Mouse (Mus musculus) urinary bladder, postnatal 4 days (tissue): ENCODE measurements around the gene A530016L24Rik.

Source experiments
- DNase-seq, 2 experiments: peaks; one replicate each; pipeline ENCODE4 v3.0.0; 2021 to 2022; ENCODE audit warnings: low spot score in 2 of 2

The A530016L24Rik gene

DNA sequence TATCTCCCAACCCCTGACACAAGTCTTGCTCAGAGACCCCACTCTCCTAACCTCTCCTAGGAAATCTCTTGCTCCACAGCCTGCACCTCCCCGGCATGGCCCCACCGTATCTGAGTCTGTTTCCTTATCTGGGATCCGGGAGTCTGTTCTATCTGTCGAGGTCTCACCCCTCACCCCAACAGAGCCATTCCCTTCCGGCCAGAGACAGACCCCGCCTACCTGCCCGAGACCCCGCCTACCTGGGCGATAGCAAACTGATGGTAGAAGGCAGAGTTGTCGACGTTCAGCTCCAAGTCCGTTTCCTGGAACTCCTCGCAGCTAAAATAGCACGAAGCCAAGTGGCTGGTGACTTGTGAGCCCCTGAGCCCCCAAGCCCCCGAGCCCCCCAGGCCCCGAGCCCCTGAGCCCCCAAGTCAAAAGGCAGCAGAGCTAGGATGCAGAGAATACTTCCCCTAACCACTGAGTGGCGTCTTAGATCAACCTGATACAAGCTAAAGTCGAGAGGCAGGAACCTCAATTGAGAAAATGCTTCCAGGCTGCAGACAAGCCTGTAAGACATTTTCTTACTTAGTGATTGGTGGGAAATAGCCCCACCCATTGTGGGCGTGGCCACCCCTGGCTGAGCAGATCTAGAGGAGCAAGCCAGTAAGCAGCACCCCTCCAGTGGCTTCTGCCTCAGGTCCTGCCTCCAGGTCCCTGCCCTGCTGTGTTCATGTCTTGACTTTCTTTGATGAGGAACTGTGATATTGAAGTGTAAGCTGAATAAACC is 13.9 kb downstream of the A530016L24Rik start:
- DNase-seq, result no peak

DNA sequence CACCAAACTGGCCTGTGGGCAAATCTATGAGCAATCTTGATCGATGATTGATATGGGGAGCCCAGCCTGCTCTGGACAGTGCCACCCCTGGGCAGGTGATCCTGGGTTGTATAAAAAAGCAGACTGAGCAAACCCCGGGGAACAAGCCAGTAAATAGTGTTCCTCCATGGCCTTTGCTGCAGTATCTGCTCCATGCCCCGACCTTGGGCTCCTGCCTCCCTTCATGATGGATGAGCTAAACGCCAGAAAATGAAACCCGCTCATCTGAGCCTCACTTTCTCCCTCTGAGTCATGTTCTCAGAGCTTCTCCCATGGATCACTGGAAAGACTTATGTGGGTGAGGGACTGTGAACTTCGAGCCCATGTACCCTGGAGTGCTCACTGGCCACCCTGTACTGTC is 17.0 kb downstream of the A530016L24Rik start:
- DNase-seq, result no peak

DNA sequence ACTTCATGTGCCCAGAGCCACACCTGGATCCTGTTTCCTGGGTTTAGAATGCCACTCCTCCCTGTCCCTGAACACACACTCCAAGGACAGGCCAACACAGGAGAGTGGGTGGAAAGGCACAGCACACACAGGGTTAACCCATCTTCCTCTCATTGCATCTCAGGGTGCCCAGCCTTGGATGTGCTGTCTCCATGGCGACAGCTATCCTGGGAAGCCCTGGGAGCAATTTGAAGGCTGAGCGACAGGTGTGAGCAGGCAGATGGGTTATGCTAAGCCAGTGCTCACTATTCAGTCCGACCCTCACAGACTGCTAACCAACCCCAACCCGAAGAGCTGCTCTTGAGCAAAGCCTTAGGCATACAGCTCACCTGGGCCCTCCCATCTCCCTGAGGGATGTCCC is 18.0 kb downstream of the A530016L24Rik start:
- DNase-seq, result no peak

DNA sequence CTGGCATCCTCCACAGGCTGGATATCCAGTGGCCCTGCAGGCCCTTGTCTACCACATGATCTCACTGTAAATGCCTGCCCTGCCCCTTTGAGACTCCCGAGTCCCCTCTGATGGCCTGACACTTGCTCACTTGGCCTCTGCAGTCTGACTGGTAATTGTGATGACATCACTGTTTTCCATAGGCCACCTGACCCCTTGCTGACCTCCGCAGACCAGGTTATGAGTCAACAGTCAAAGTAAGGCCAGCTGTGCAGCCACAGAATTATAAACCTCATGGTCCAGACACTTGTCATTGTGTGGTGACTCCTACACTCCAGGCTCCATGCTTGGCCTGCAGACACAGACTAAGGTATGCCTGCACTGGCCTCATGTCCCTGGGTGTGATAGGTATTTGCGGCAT is 18.7 kb downstream of the A530016L24Rik start:
- DNase-seq, result no peak

DNA sequence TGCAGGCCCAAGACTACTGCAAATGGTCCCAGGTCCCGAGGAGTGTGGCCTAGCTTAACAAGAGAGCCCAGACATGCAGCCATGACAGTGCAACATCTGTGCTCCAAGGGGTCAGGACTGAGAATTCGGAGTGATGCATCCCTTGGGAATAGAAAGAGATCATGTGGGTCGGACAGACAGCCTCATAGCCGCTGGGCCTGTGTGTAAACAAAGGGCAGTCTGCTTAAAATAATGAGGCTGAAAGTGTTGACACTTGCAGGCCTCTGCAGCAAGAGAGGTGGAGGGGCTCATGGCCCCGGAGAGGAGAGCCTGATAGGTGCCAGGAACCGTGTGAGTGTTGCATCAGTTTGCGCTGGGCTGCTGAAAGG is 21.1 kb downstream of the A530016L24Rik start:
- no peak for DNase-seq

DNA sequence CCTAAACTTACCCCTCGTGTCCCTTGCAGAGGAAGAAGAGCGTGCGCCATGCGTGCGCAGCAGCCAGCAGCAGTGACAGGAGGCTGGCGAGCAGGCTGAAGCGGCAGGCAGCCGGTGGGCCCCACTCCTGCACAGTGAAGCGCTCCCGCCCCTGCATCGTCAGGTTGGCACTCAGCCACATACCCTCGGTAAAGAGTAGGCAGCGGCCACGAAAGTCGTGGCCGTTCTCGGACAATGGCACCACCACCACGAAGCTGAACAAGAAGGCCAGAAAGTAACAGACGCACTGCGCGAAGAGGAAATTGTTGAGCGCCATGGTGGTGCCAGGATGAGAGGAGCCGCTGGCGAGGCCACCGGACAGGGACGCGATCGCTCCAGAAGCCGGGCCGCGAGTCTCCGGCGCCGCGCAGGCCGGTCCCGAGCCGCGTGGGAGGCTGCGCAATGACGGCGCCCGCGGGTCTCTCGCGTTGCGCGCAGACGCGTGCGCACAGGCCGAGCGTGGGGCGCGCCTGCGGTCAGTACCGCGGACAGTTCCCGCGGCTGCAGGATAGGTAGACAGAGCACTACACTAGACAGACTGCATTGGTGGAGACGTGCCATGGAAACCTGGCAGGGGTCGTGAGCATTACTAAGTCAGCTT is 21.6 kb downstream of the A530016L24Rik start:
- DNase-seq, result no peak

DNA sequence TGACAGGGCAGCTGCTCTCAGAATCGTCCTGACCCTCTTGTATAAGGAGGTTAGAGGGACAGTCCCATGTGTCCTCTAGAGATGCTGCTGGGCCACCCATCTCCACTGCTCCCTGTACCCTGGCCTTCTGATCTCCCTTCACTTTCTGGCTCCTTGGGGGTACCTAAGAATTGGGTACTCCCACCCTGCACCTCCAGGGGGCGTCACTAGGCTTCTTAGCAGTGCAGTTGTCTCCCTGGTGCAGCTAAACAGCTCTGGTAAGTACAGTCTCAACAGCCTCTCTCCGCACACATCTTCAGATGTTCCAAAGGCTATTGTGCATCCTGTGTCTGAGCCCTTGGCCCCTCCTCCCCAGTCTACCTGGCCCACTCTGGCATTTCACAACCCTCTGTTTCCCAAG is 25.6 kb downstream of the A530016L24Rik start:
- DNase-seq, result no peak

DNA sequence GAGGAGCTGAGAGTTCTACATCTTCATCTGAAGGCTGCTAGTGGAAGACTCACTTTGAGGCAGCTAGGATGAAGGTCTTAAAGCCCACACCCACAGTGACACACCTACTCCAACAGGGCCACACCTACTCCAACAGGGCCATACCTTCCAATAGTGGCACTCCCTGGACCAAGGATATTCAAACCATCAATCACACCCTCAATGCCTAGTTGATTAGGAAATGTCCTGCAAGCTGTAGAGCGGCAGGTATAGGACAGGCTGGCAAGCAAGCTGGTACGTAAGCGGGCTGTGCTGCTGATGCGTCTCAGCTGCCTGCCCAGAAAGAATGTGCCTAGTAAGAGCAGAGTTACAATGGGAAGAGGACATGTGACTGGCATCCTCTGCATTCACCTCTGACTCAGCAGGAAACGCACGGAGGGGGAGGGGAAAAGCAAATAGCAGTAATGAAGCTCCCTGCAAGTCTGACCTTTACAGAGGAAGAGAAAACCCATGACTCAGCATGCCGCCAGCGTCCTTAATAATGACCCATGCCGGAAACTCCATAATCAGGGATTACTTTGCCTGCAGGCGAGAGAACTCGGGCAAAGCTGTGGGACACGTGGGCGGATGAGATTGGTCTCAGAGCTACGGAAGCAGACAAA is 27.6 kb downstream of the A530016L24Rik start, which contains the start of gene Tmem179:
Gene Tmem179 (minus strand): TSS at position 51 of the 641 bp plus-strand sequence.
- DNase-seq, result no peak

DNA sequence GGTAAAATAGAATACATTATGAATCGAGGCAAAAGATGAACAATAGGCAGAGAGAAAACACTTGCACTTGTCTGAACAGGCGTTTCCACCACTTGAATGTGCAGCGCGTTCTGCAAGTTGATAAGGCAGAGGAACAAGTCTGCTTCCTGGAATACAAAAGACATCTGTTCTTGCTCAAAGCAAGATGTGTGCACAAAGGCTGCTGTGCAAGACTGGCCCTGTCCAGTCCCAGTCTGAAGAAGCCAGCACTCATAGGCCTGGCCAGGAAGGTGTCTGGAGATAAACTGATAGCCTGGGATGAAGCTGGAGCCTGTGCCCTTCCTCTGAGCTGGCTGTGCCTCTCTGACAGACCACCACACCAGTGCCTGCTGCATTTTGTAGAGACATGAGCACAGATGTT is 28.9 kb downstream of the A530016L24Rik start:
- no peak for DNase-seq

DNA sequence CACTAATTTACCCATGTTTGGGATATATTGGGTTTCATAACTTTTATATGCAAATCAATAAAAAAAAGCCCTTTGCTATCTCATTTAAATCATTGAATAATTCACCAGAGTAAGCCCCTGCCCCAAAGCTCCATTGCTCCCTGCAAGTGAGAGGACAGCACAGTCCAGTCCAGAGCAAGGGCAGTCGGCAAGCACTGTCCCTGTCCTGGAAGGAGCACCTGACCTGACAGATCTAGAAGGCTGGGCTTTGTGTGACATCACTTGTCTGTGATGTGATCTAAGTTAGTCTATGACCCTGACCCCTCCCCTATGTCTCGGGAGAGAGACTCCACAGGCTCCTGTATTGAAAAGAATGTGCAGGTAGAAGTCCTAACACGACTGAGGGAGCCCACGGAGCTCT is 44.5 kb downstream of the A530016L24Rik start:
- no peak for DNase-seq

DNA sequence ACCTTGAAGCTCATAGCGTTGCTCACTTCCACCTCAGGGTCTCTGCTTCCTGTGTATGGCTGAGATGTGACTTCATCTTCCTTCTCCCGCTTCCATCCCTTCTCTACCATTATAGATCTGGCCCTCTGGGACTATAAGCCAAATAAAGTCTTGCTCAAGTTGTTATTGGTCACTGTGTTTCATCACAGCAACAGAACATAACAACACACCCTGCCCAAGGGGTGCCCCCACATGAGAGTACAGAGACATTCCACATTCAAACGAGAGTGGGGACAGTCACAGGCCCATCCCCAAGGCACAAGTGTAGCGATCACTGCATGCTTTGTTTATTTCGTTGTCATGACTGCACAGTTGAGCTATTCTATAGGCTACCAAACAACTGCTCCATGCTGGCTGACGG is 48.0 kb downstream of the A530016L24Rik start:
- DNase-seq, result no peak

DNA sequence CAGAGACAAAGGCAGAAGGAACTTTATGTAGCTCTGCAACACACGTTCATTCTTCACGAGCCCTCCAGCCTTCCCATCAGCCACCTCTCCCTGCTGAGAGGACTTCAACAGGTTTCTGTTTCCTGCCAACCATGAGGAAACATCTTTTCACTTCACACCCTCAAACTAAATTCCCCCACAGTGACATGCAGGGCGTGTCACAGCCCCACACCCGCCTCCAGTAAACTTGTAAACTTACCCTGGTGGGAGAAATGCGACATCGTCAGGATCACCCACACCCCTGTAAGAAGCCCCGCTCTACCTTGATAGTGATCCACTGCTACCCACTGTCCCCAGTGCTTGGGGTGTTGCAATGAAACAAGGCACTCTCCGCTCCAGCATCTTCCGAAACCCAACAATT is 49.1 kb downstream of the A530016L24Rik start:
- DNase-seq, result no peak

DNA sequence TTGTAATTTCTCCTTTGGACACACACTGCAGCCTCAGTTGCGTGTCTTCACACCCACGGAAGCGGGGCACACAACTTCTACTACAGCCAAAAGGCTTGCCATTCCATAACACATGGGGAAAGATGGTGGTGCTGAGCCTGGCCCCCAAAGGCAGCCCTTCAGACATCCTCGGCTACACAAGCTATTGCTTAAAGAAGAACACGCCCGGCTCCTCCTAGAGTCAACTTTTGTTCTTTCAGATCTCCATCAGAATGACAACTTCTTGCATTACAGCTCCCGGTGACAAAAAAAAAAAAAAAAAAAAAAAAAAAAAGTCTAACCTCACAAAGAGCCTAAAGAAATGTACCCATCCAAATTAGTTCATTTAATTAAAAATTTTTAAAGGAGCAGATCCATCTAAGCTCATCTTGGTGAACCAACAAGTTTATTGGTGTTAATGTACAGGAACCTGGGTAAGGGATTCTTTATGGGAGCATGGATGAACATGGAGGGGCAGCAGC is 50.3 kb downstream of the A530016L24Rik start:
- no peak for DNase-seq

DNA sequence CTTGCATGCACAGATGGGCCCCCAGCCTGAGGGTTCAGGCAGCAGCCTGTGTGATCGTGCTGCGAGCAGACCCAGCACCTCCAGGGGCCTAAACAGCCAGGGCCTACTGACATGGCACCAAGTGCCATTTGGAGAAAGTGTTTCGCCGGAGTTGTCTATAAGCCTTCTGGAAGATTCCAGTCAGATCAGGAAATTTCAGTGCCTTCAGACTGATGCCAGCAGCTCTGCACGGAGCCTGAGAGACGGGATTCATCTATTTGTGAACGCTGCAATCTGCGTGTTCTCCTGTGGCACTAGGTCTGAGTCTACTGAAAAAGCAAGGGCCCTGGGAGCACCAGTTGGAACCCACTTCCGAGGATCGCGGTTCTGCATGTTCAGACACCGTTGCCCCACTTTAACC is 51.1 kb downstream of the A530016L24Rik start:
- DNase-seq, result no peak

DNA sequence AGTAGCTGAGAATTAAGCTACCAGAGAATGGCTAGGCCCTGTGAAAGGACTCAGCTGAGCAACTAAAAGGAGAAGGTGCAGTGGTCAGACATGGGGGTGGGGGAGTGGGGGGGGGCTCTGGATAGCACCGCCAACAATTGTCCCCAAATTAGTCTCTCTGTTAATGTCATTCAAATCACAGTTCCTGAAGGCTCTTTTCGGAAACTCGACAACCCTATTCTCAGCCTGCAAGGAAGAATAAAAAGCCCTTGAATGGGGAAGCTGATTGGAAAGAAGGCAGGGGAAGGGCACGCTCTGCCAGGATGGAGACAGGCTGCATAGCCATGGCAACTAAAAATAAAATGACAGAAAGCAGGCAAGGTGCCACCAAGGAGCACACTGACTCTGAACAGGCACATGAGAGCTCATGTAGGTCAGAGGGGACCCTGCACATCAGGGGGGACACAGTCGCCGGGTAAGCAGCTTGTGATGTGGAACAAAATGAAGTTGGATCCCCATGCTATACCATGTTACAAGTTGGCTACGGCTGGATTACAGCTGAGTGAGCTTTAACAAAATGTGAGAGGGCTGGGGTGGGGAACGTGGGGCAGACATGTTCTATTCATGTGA is 52.3 kb downstream of the A530016L24Rik start:
- DNase-seq, result no peak

DNA sequence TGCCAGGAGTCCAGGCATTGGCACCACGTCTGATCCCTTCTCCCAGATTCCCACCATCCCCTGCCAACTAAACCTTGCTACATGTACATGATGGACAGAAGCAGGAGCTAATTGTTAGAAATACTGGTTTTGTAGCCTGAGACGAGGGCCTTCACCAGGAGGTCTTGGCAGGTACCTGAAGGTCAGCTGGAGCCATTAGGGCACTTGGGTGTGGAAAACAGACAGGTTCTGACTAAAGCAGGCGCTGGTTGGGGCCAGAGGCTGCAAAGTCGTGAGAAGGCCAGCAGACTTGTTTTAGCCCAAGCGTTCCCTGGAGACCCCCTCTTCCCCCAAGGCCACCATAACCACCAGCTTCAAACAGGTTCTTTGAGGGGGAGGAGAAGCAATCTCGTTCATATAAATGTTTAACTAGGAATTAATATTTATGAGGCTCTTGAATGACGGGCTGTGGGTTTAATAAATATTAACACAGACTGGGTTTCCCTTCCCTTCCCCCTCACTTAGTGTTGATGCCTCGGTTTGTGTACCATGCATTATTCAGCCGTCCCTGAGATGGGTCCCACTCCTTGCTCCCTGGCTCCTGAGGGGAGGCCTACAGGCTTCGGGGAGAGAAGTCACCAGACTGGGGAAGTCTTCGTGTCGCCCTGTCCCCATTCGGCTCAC is 53.1 kb downstream of the A530016L24Rik start:
- no peak for DNase-seq

DNA sequence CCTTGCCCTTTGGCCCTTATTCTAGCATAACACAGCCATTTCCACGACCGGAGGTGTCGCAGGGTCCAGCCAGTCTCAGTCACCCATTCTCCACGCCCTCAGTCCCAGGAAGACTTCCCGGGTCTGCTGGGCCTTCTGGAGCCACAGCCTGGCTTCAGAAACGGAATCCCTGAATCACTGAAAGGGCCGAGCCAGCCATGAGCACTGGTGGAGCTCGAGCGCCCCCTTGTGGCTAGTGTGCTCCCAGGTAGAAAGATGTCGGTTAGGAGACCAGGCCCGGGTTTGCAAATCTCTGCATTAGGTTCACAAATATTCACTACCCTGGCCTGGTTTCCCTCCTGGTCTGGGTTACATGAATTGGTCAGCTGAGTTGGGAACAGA is 53.7 kb downstream of the A530016L24Rik start:
- DNase-seq, result peak; percentile 77 to 90

DNA sequence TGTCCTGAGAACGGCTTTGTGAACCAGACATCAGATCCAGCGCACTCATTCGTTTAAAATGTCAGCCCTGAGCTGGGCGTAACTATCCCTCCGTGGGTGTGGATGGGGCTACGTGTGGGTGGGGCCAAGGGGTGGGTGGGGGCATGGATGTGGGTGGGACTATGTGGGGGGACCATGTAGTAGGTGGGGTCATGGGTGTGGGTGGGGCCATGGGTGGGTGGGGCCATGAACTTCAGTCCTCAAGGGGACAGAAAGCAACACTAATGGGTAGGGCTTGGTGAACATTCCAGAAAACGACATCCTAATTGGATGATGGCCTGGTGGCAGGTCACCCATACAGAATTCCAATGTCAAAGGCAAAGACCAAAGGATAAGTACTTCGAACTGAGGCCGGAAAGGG is 54.7 kb downstream of the A530016L24Rik start:
- no peak for DNase-seq

DNA sequence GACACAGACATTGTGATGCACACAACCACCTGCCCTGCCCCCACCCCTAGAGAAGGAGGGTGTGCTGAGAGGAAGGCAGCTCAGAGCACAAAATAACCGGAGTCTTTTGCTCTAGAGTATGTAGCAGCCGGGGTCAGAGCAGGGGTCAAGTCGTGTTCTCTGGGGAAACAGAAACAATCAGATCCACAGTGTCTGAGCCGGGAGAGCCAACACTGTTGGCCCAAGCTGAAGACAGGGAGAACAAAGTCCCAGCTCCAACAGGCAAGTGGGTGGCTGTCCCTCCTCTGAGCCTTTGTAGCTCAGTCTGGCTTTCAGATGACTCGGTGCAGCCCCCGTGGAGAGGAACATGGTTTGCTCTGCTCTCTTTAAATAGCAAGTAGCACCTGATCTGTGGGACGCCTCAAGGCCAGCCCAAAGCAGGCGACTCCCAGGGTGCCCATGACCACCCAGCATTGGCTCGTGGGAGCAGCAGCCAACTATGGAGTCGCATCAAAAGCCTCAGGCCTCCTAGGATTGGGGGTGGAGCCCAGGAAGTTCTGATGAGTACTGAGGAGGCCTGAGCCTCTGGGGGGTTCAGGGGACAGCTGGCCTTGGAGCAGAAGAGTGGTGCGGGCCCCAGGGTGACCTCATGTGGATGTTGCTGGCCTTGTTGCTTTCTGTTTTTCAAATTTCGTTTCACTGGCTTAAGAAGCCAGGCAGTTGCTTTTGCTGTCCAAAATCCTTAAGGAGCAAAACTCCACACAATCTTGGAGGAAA is 55.9 kb downstream of the A530016L24Rik start:
- DNase-seq, result no peak

DNA sequence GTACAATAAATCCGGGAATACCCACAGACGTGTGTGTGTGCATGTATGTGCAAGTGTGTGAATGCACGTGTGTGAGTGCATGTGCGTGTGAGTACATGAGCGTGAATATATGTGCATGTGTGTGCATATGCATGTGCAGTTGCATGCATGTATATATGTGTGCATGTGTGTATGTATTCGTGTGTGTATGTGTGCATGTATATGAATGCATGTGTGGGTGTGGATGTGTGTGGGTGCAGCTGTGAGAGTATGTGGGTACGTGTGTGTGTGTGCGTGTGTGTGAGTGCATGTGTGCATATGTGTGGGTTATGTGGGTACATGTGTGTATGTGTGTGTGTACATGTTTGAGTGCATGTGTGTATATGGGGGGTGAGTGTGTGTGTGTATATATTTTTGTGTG is 56.9 kb downstream of the A530016L24Rik start:
- DNase-seq, result no peak

DNA sequence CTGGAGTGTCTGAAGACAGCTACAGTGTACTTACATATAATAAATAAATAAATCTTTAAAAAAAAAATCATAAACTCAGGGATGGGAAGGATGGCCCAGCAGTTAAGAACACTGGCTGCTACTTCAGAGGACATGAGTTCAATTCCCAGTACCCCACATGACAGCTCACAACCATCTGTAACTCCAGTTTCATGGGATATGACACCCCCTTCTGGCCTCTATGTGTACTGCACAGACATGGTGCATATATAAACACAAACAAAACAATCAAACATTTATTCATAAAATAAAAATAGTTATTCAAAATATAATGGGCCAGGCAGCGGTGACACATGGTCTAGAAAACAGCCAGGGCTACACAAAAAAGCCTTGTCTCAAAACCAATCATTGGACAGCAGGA is 60.0 kb downstream of the A530016L24Rik start:
- no peak for DNase-seq
